Mouse (Mus musculus) megakaryocyte, embryonic 14.5 days (primary cell): ENCODE measurements around the gene Shmt1.

ENCODE experiments used
- FLI1 ChIP-seq: IDR thresholded peaks from 2 replicates; pipeline ENCODE4 v1.6.1; 2012; ENCODE audit warnings: low read length, inconsistent platforms, mixed read lengths
- GATA1 ChIP-seq: IDR thresholded peaks from 3 replicates; pipeline ENCODE4 v1.6.1; 2012; ENCODE audit warnings: mixed read lengths, low read length, inconsistent platforms, borderline replicate concordance

DNA sequence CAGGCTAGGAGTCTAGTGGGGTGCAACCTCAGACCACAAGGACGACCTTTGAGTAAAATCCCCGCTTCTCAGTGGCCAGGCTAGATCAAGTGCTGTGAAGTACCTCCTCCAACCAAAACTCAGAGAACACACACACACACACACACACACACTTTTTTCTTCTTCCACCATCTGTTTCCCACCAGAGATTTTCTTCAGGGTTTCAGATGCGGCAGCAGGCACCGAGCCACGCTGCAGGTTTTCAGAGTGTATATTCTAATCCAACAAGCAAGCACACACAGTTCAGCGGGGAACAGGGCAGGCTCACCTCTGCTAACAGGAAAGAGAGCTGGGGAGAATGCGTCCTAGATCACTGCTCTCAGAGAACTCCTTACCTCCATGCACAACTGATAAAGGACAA is 55.9 kb downstream of the Shmt1 start:
- no peak for TF ChIP-seq GATA1
- no peak for TF ChIP-seq FLI1
